Mouse (Mus musculus) intestine, embryonic 15.5 days (tissue): ENCODE measurements around the gene Cfap61. TPM values are rescaled to one million over a fixed set of nuclear protein-coding genes. Genes with fewer than 3 reads are reported as not detected.

Experiments
- ATAC-seq: fragments of 200-750 bp; cut with Nextera tagmentation; 2 replicates; pipeline ENCODE4 v1.8.0; 2017; ENCODE audit warnings: moderate TSS enrichment, moderate library complexity
- H3K27ac ChIP-seq: fragments of 300-500 bp; sonication (generic); 2 replicates; pipeline ENCODE4 v1.5.1; 2015; ENCODE audit warnings: mild to moderate bottlenecking, inconsistent platforms
- H3K27me3 ChIP-seq: fragments of 300-500 bp; sonication (generic); replicated peaks from 2 replicates; pipeline ENCODE4 v1.6.1; 2015; ENCODE audit warnings: inconsistent platforms
- H3K36me3 ChIP-seq: fragments of 300-500 bp; sonication (generic); 2 replicates; pipeline ENCODE4 v1.6.1; 2015; ENCODE audit warnings: inconsistent platforms
- H3K4me1 ChIP-seq: fragments of 300-500 bp; sonication (generic); replicated peaks from 2 replicates; pipeline ENCODE4 v1.6.1; 2015; ENCODE audit warnings: inconsistent platforms
- H3K4me2 ChIP-seq: fragments of 300-500 bp; sonication (generic); replicated peaks from 2 replicates; pipeline ENCODE4 v1.6.1; 2015; ENCODE audit warnings: mild to moderate bottlenecking, inconsistent platforms
- H3K4me3 ChIP-seq: fragments of 300-500 bp; sonication (generic); replicated peaks from 2 replicates; pipeline ENCODE4 v1.5.1; 2015; ENCODE audit warnings: inconsistent platforms
- H3K9ac ChIP-seq: fragments of 300-500 bp; sonication (generic); 2 replicates; pipeline ENCODE4 v1.6.1; 2015; ENCODE audit warnings: inconsistent platforms
- H3K9me3 ChIP-seq: fragments of 300-500 bp; sonication (generic); 2 replicates; pipeline ENCODE4 v1.6.1; 2016; ENCODE audit warnings: inconsistent platforms
- WGBS: fragments of 180-500 bp; shearing (Covaris S2); methylation state at CpG from one replicate; pipeline ENCODE4 v1.1.7; 2015; 5-methylcytosine and 5-hydroxymethylcytosine counted together
- polyA plus RNA-seq: library from polyadenylated mRNA; unstranded; fragments of >200 nt; fragmentation: Nextera tagmentation; extraction: Ambion mirVana; gene quantifications from 2 replicates; pipeline ENCODE4 v1.2.1, GENCODE M21; 2015

Cfap61 gene
- polyA plus RNA-seq, 1 experiment from 2014 or later = 1.5 TPM

DNA sequence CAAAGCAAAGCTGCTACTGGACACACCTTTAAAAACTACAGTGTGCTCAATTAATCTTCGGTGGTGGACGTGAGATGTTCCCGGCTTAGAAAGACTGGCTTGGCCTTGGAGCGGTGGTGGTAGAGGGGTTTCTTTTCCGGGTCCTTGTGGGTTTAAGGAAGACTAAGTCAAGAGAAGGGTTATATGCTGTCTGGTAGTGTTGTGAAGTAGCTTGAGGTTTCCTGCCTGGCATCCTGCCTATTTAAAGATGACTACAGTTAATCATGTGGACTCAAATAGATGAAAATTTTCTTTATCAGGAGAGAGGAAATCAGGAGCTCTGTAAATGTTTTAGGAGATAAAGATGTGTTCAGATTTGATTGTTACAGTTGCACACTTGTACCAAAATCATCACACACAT, 21.7 kb downstream of the Cfap61 start:
- no peak overlapping the region for H3K9ac ChIP-seq

DNA sequence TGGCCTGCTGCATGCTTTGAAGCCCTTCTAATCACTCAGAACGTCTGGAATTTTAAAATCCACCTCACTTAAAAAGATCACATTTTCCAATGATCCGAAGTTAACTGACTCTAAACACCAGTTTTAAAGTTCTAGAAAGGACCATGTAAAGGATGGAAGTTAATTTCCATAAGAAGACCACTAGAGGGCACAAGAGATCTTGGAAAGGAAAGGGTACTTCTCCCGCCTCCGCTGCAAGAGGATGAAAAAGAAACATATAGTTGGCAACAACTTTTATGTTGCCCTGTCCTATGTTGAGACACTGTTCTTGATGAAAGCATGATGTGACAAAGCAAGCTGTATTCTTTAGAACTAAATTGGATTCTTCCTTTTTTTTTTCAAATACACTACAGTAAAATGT, 22.9 kb downstream of the Cfap61 start:
- ATAC-seq = no peak; the same call in 1 of the 2 replicates
- H3K9ac ChIP-seq = no peak overlapping the region
- no peaks in the 10 kb centered on the region for H3K9me3 ChIP-seq
- WGBS = 10% methylated on average over 4 of the region's 4 CpGs
- no peaks in the 10 kb centered on the region for H3K27me3 ChIP-seq
- H3K4me3 ChIP-seq = no peak overlapping the region
- H3K36me3 ChIP-seq = no peaks in the 10 kb centered on the region
- H3K4me2 ChIP-seq = no peak overlapping the region
- H3K4me1 ChIP-seq = no peaks in the 10 kb centered on the region
- H3K27ac ChIP-seq = no peak overlapping the region

More for the DNA sequence above, 21.7 kb downstream of the Cfap61 start:
- H3K27ac ChIP-seq = no peak overlapping the region
- no peaks in the 10 kb centered on the region for H3K4me1 ChIP-seq
- H3K4me3 ChIP-seq = no peak overlapping the region
- H3K4me2 ChIP-seq = no peak overlapping the region
- H3K9me3 ChIP-seq = no peaks in the 10 kb centered on the region
- H3K36me3 ChIP-seq = no peaks in the 10 kb centered on the region
- H3K27me3 ChIP-seq = no peaks in the 10 kb centered on the region
- no peak for ATAC-seq
- 74% methylated on average over 5 of the region's 5 CpGs for WGBS

DNA sequence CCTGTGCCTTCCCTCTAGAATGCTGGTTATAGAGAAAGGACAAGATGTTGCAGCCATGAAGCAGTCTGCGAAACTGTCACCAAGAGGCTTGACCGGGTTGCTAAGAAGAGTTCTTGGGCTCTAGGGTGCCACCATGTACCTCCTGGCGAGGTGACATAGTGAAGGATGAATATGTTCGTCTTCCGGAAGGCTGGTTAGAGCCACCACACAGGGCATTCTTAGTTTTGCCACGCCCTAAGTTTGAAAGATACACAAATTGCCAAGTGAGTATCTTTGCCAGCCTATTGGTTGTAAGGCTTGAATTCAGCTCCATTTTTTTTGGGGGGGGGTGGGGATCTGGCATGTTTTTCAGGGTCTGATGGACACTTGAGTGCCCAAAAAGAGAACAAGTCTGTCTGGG, 23.5 kb downstream of the Cfap61 start:
- Histone ChIP-seq H3K36me3 (no peaks in the 10 kb centered on the region), H3K4me3 (no peak overlapping the region), H3K27ac (no peak overlapping the region), H3K9me3 (no peaks in the 10 kb centered on the region), H3K4me1 (no peaks in the 10 kb centered on the region), H3K27me3 (no peaks in the 10 kb centered on the region), H3K4me2 (no peak overlapping the region), H3K9ac (no peak overlapping the region)
- 89% methylated on average over 6 of the region's 6 CpGs for WGBS
- ATAC-seq = no peak

DNA sequence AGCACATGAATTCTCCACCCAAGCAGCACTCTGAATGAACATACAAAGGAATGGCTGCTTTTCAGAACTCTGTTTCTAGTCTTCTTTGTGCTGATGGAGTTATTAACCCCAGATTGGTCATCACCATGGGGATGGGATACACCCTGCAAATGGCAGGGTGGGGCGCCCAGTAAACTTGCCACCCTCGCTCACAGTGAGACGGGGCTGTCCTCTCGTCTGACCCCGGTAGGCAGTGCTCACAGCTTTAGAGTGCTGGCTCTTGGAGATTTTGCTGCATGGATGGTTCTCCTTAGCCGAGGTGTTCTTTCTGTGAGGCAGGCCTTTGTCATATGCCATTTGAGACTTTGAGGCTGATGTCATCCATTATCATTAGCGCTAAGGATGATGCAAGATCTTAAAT, 24.0 kb downstream of the Cfap61 start:
- Histone ChIP-seq H3K36me3 (no peaks in the 10 kb centered on the region), H3K27ac (no peak overlapping the region), H3K9ac (no peak overlapping the region), H3K4me3 (no peak overlapping the region), H3K9me3 (no peaks in the 10 kb centered on the region), H3K27me3 (no peaks in the 10 kb centered on the region), H3K4me1 (no peaks in the 10 kb centered on the region), H3K4me2 (no peak overlapping the region)
- WGBS = 80% methylated on average over 7 of the region's 7 CpGs
- no peak for ATAC-seq

DNA sequence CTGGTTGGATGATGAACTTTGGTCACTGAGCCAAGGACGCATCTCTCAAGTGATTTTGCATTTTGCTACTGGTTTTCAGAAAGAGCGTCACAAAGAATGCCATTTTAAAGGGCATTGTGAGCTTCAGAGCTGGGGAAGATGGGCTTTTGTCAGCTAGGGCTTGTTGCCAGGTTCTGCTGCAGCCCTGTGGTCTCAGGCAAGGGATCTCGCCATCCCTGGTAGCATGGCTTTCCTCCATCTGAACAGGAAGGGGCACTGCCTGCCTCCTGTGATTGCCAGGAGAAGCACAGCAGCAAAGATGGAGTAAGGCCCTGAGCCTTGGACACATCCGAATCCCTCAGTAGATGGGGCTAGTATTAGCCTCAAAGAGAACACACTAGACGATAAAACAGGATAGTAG, 27.3 kb downstream of the Cfap61 start:
- Histone ChIP-seq H3K4me1 (no peaks in the 10 kb centered on the region), H3K4me2 (no peak overlapping the region), H3K27me3 (no peaks in the 10 kb centered on the region), H3K4me3 (no peak overlapping the region), H3K9me3 (no peaks in the 10 kb centered on the region), H3K27ac (no peak overlapping the region), H3K36me3 (no peaks in the 10 kb centered on the region), H3K9ac (no peak overlapping the region)
- 89% methylated on average over 5 of the region's 5 CpGs for WGBS
- ATAC-seq = no peak

DNA sequence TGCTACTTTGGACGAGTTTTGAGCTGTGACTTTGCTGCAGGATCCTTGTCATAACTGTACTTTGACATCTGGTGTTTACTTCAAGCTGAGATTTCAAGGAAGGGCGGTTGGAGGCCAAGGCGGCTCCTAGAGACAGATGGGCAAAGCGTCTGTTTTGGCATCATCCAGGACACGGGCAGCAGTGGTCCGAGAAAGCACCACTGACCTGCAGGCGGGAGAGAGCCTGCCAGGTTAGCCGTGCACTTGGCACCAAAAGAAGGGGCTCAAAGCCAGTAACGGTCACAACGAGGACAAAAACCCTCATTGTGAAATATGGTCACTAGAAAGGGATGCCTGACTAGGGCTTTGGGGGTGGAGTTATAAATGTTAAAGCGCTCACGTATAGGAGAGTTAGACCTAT, 36.2 kb downstream of the Cfap61 start:
- Histone ChIP-seq H3K9me3 (no peaks in the 10 kb centered on the region), H3K27ac (no peak overlapping the region), H3K36me3 (no peaks in the 10 kb centered on the region), H3K27me3 (no peaks in the 10 kb centered on the region), H3K9ac (no peak overlapping the region), H3K4me1 (no peaks in the 10 kb centered on the region), H3K4me2 (no peak overlapping the region), H3K4me3 (no peak overlapping the region)
- no peak for ATAC-seq
- WGBS = 86% methylated on average over 12 of the region's 12 CpGs

DNA sequence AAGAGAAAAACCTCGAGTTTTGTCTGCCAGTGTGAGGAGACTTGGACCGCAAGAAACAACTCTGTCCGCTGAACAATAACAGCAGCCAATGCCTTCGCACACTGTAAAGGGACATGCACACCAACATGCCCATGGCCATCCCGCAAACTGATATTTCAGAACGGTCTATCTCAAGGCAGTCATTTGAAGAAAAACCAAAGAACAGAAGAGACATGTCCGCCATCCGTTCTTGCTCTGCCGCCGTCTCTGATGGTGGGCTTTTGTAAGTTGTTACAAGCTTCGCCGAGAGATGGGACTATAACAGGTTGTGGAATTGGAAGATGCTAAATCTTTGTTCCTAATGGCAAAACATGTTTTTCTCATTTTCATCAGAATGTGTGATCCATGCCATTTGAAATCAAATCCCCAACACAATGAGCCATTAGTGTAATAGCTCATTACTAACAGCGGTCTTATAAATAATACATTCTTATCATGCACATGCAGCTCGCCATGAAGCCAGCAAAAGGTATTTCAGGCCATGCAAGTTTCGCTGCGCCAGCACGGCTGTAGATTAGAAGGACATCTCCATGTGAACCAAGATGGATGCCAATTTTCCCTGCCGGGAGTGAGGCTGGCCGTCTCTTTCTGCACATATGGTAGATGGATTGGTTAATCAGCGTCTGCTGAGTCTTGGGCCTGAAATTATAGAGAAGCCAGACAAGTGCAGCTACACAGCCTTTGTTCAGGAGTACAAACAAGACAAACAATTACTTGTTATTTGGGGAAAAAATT, 36.8 kb downstream of the Cfap61 start:
- H3K27ac ChIP-seq = no peak overlapping the region

DNA sequence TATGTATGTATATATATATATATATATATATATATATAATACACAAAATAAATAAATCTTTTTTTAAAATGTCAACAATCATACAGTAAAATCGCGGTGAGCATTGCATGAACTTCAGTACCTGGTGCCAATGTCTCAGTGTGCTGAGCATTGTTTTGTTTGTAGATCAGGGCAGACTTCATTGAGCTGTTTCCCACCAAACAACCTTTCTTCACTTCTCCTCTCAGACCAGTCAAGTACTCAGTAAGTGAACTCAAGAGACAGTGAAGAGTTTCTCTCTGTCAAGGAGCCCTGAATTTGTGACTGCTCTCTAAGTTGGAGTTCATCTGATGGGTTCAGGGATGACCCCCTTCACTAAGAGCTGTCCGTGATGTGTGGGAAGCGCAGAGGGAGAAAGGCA, 38.0 kb downstream of the Cfap61 start:
- no peak for ATAC-seq
- H3K4me3 ChIP-seq = no peak overlapping the region
- no peak overlapping the region for H3K4me2 ChIP-seq
- no peaks in the 10 kb centered on the region for H3K36me3 ChIP-seq
- H3K27me3 ChIP-seq = no peaks in the 10 kb centered on the region
- no peak overlapping the region for H3K9ac ChIP-seq
- 88% methylated on average over 4 of the region's 4 CpGs for WGBS
- H3K27ac ChIP-seq = no peak overlapping the region
- H3K4me1 ChIP-seq = no peaks in the 10 kb centered on the region
- H3K9me3 ChIP-seq = no peaks in the 10 kb centered on the region

More for the DNA sequence above, 36.8 kb downstream of the Cfap61 start:
- H3K4me3 ChIP-seq = no peak overlapping the region
- no peaks in the 10 kb centered on the region for H3K27me3 ChIP-seq
- no peaks in the 10 kb centered on the region for H3K9me3 ChIP-seq
- no peak overlapping the region for H3K4me2 ChIP-seq
- no peak overlapping the region for H3K9ac ChIP-seq
- H3K36me3 ChIP-seq = no peaks in the 10 kb centered on the region
- no peak for ATAC-seq
- 92% methylated on average over 20 of the region's 20 CpGs for WGBS
- no peaks in the 10 kb centered on the region for H3K4me1 ChIP-seq

DNA sequence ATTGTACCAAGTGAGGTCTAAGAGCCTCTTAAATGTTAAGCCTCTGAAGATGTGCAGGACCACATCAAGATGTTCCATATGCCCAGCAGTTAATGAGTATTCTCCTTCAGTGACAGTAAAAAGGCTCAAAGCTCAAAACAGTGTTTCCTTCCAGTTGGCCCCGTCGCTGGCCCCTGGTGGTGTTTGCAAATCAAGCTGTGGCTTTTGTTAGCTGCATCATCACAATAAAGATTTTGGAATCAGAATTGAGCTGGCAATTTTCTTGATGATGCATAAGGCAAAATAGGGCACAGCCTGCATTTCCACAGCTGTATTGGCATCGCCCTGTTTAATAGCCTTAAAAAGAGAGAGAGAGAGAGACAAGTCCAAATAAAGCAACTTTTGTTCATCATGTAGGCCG, 45.0 kb downstream of the Cfap61 start:
- H3K27ac ChIP-seq = no peak overlapping the region

DNA sequence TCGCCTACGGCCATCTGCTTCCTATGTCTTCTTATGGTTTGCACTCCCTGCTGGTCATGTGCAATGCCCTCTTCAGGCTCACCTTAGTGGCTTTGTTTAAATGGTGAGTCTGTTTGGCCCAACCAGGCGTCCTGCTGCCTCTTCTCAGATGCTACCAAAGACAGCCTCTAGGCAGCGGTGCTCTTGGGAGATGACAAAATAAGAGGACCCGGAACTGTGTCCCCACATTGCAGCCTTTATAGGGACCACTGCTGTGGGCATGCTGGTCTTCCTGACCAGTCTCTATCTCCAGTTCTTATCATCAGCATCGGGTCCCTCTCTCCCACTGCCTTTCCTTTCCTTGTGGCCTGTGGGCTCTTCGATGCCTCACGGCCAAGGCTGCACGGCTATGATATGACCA, 46.3 kb downstream of the Cfap61 start:
- Histone ChIP-seq H3K36me3 (no peaks in the 10 kb centered on the region), H3K9me3 (no peaks in the 10 kb centered on the region), H3K9ac (no peak overlapping the region), H3K4me3 (no peak overlapping the region), H3K27me3 (no peaks in the 10 kb centered on the region), H3K4me2 (no peak overlapping the region), H3K27ac (no peak overlapping the region), H3K4me1 (no peaks in the 10 kb centered on the region)
- 81% methylated on average over 9 of the region's 9 CpGs for WGBS
- ATAC-seq = no peak

More for the DNA sequence above, 45.0 kb downstream of the Cfap61 start:
- 69% methylated on average over 4 of the region's 4 CpGs for WGBS
- Histone ChIP-seq H3K9ac (no peak overlapping the region), H3K36me3 (no peaks in the 10 kb centered on the region), H3K4me3 (no peak overlapping the region), H3K4me2 (no peak overlapping the region), H3K4me1 (no peaks in the 10 kb centered on the region), H3K27me3 (no peaks in the 10 kb centered on the region), H3K9me3 (no peaks in the 10 kb centered on the region)
- no peak for ATAC-seq

DNA sequence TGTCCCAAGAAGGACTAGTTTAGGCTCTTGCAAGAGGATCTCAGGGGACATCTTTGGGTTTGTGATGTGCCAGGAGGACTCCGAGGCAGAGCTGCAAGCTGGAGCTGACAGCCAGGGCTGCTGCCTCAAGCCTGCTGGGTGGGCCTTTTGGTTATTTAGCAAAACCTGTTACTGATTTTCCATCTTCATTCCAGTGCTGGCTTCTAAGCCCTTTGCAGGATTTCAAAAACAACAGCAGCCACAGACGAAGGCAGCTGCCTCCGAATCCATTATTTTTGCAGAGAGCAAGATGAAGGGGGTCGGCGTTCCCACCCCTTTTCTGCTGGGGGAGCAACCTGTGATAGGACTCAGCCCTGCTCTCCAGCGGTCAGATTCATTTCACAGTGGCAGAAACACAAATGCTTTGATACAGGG, 47.1 kb downstream of the Cfap61 start:
- H3K4me2 ChIP-seq = no peak overlapping the region
- no peak for ATAC-seq
- H3K27ac ChIP-seq = no peak overlapping the region
- no peaks in the 10 kb centered on the region for H3K9me3 ChIP-seq
- no peaks in the 10 kb centered on the region for H3K36me3 ChIP-seq
- H3K4me1 ChIP-seq = no peaks in the 10 kb centered on the region
- H3K27me3 ChIP-seq = no peaks in the 10 kb centered on the region
- no peak overlapping the region for H3K9ac ChIP-seq
- H3K4me3 ChIP-seq = no peak overlapping the region
- WGBS = 50% methylated on average over 6 of the region's 6 CpGs

DNA sequence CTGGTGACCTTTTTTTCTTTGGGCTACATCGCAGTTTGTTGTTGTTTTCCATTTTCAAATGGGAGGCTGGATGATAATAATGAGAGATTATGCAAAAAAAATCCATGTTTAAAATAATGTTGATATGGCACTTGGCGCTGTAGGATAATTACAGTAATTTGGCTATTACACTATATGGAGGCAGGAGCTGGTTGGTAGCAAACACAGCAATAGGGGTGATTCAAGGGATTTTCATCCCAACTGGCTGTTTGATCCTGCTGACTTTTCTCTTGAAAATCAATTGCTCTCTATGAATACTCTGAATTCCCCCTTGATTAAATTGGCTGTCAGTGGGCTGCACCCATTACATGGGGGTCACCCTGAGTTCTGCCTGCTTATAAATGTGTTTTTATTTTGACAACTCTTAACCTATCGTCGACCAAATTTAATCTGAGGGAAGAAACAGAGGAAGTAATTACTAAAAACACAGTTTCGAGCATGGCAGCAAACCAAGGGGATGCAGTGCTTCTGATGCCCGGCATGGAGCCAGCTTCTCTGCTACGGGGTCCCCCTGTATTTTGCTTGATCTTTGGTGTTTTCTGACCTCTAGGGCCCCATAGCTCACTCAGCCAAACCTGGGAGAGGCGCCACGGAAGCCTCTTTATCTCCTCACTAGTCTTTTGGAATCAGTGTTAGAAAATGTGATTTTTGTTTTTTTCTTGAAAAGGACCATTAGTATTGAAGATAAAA, 47.9 kb downstream of the Cfap61 start:
- 75% methylated on average over 9 of the region's 9 CpGs for WGBS
- no peak overlapping the region for H3K4me2 ChIP-seq

DNA sequence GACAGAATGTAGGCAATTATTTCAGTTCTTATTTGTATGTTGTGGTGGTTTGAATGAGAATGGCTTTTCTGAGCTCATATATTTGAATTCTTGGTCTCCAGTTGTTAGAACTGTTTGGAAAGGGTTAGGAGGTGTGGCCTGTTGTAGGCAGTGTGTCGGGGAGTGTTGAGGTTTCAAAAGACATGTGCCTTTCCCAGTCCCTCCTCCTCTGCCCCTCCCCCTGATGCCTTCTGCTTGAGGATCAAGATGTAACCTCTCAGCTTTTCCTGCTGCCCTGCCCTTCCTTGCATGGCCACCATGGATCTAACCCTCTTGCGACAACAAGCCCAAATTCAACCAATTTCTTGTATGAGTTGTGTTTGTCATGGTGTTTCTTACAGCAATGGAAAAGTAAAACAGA, 53.2 kb downstream of the Cfap61 start:
- Histone ChIP-seq H3K27me3 (no peaks in the 10 kb centered on the region), H3K9me3 (no peaks in the 10 kb centered on the region), H3K4me3 (no peak overlapping the region), H3K36me3 (no peaks in the 10 kb centered on the region), H3K9ac (no peak overlapping the region), H3K27ac (no peak overlapping the region), H3K4me1 (no peaks in the 10 kb centered on the region), H3K4me2 (no peak overlapping the region)
- ATAC-seq = no peak
- WGBS = 79% methylated on average over 2 of the region's 2 CpGs

More for the DNA sequence above, 47.9 kb downstream of the Cfap61 start:
- H3K27me3 ChIP-seq = no peaks in the 10 kb centered on the region
- no peaks in the 10 kb centered on the region for H3K9me3 ChIP-seq
- no peak overlapping the region for H3K9ac ChIP-seq
- no peak overlapping the region for H3K4me3 ChIP-seq
- H3K27ac ChIP-seq = no peak overlapping the region
- ATAC-seq = no peak
- H3K36me3 ChIP-seq = no peaks in the 10 kb centered on the region
- H3K4me1 ChIP-seq = no peaks in the 10 kb centered on the region
